Mouse (Mus musculus) naive thymus-derived CD4-positive, alpha-beta T cell, adult 5 months (primary cell): ENCODE data around the gene Gm4513. TPM values are rescaled to one million over a fixed set of nuclear protein-coding genes. Genes with fewer than 3 reads are reported as not detected.

Experiments used
- polyA plus RNA-seq: library from polyadenylated mRNA; unstranded; fragments of 100-300 nt; shearing (Covaris generic); gene quantifications from one replicate; pipeline ENCODE4 v1.2.1, GENCODE M21; 2017

Gm4513 gene
- 0.24 TPM for polyA plus RNA-seq

GRCm38 (mm10) chr7:20598921-20599320, at the start of gene Gm4513:
Gene Gm4513, minus strand, starts transcription at chr7:20599021.

GRCm38 (mm10) chr7:20576141-20576540, 22.7 kb downstream of the Gm4513 start, which contains the start of gene Gm4141:
Gene Gm4141, minus strand, starts transcription at chr7:20576241.

DNA sequence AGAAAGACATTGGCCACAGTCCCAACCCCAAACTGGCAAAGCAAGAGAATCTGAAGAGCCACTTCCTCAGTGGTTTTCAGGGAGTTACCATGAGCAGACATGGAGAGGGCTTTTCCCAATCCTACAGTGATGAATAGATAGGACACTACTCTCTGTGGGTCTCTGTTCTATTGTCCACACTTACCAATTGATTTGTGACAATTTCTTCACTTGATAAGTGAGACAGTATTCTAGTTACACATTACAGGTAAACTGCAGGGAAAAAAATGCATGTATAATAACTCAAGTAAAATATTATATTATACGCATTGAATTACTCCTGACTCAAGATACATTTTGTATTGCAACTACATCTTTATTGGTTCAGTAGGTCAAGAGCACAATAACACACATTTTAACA, 53.2 kb downstream of the Gm4513 start, which contains the start of gene Gm5726:
Gene Gm5726 (minus strand): TSS at position 101 of the 400 bp plus-strand sequence.

Other genes starting within 250 kb of the Gm4513 start
- gene Gm5728, start 223.6 kb downstream of the Gm4513 start, polyA plus RNA-seq = not detected
- not detected for gene Vmn1r100, start 181.1 kb downstream of the Gm4513 start, polyA plus RNA-seq
- not detected for gene Vmn1r101, start 156.4 kb downstream of the Gm4513 start, polyA plus RNA-seq
- not detected for gene Gm10670, start 124.1 kb downstream of the Gm4513 start, polyA plus RNA-seq
- gene Vmn1r103, start 88.5 kb downstream of the Gm4513 start, polyA plus RNA-seq = not detected
- gene Vmn1r104, start 65.2 kb downstream of the Gm4513 start, polyA plus RNA-seq = 0.73 TPM
- gene Gm5726, start 53.3 kb downstream of the Gm4513 start, polyA plus RNA-seq = not detected
- gene Gm4141, start 22.8 kb downstream of the Gm4513 start, polyA plus RNA-seq = not detected
- gene Vmn1r107, start 69.9 kb upstream of the Gm4513 start, polyA plus RNA-seq = not detected
- gene Vmn1r111, start 104.2 kb upstream of the Gm4513 start, polyA plus RNA-seq = not detected
- not detected for gene Gm10668, start 131.6 kb upstream of the Gm4513 start, polyA plus RNA-seq
- not detected for gene Vmn1r112, start 172.2 kb upstream of the Gm4513 start, polyA plus RNA-seq
- not detected for gene Vmn1r113, start 188.3 kb upstream of the Gm4513 start, polyA plus RNA-seq
- not detected for gene Vmn1r114, start 213.2 kb upstream of the Gm4513 start, polyA plus RNA-seq
- gene Vmn1r115, start 246.0 kb upstream of the Gm4513 start, polyA plus RNA-seq = not detected